Mouse (Mus musculus): ENCODE measurements around the gene Gm26992.

Gm26992 gene

DNA sequence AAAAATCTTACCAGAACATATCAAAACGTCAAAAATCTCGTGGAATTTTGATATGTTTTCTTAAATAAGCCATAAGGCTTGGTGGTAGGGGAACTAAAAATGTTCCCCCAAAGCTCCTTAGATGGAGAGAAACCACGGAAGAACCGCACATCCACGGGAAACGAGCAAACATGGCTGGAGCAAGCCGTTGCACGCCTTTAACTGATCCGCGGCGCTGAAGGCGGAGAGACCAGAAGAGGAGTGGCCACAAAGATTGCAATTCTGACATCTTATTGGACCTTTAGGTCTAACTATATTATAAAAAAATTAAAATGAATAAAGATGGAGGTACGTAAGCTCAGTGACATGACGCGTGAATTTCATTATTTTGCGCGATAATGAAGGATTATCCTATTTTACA lies 61.2 kb downstream of the Gm26992 start:
- no peak for DNase-seq (ENCODE audit: low read depth, low spot score)

DNA sequence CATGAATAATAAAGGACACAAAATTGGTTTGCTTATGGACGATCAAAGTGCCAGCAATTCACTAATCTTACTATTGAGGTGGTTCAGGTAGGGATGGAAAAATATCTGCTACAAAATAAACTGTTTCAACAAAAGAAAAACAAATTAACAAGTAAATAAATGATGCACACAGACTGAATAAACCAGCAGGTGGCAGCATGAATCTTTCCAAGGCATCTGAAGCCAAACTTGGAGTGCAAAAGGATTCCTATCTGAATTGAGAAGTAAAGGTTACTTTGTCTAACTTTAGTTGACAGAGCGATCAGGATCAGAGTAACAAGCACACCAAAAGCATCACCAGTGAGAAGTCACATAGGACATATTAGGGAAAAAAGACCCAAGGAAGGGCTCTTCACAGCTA lies 62.2 kb downstream of the Gm26992 start:
- DNase-seq (ENCODE audit: low read depth, low spot score), result no peak

DNA sequence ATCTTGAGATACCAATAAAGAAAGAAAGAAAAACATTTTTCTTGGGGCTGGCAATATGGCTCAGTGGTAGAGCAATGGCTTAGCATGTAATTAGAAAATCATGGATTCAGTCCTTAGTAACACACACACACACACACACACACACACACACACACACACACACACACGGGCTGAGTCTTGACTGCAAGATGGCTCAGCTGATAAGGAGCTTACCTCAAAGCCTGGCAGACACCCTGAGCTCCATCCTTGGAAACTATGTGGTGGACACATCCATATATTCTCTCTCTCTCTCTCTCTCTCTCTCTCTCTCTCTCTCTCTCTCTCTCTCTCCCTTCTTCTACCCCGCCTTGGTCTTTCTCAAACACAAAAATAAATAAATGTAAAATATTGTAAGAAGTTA lies 69.0 kb downstream of the Gm26992 start:
- no peak for DNase-seq (ENCODE audit: low read depth, low spot score)

DNA sequence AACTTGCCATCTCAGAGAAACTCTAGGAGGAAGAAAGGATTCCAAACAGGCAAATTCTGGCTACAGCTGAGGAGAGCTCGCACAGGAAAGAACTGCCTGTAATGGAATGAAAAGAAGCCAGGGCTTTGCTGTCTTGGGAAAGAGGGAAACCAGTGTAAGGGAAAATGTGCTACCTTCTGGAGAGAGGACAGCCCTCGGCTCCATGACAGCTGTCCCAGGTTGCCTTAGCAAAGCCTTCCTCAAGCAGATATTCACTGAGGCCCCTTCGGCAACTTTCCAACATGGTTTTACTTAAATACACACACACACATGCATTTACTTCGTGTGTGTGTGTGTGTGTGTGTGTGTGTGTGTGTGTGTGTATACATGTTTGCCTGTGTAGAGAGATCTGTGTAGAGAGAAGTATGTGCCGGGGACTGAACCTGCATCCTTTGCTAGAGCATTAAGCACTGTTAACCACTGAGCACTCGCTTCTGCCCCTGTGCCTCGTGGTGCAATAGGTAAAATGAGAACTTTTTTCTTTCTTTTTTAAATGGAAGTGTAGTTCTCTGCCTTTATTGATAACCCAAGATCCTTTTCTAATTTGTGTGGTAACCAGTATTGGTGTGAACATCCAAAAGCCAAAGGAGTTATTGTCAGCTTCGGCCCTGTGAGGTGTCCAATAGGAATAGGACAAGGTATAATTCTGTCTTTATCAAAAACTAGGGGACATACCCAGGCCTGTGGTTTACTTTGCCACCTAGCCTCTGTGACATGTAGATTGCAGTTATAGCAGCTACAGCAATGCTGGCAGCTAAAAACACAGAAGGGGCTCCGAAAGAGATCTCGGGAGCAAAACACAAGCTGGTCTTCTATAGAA lies 70.8 kb downstream of the Gm26992 start:
- no peak for DNase-seq (ENCODE audit: low read depth, low spot score)

DNA sequence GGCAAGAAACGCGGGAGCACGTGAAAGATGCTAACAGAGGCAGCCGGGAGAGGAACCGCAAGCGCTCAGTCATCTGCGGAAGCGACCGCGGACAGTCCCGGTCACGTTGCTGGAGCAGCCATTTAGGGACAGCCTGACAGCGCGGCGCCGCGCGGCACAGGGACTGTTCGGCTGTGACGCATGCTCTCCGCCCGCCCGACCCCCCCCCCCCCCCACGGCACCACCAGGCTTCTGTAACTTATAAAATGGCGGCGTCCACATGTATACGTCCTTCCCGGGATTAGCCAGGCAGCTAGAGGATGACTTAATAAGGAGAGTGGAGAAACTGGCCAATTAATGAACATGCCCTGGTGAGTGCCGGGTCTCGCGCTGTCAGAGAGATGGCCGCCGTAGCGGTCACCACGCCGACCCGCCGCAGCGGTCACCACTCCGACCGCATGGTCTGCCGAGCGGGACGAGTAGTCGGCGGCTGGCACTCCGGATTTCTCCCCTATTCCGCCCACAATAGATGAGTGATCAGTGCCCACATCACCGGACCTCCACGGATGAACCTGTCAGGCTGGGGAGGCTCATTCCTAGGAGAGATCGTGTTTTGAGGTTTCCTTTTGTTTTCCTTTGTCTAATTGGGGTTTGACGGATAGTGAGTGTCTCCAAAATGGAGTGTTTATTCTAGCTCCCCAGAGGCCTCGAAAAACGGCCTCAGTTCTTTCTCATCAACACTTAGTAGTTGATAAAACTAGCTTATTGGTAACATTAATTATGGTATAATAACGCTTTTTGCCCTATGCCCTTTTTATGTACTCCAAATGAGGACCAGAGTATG lies 71.8 kb downstream of the Gm26992 start:
- no peak for DNase-seq (ENCODE audit: low read depth, low spot score)

DNA sequence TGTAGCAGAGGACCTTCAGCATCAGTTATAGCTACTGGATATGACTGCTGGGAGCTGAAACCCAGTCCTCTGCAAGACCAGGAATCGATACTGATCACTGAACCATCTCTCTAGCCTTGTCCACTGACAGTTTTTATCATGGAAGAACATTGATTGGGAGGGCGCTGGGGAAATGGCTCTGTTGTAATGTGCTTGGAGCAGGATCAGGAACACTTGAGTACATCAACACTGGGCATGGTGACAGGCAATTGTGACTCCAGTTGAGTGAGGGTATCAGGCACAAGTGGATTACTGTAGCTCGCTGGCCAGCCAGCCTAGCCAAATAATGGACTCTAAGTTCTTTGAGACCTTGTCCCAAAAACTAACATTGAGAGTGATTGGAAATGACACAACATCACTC lies 77.6 kb downstream of the Gm26992 start:
- no peak for DNase-seq (ENCODE audit: low read depth, low spot score)

DNA sequence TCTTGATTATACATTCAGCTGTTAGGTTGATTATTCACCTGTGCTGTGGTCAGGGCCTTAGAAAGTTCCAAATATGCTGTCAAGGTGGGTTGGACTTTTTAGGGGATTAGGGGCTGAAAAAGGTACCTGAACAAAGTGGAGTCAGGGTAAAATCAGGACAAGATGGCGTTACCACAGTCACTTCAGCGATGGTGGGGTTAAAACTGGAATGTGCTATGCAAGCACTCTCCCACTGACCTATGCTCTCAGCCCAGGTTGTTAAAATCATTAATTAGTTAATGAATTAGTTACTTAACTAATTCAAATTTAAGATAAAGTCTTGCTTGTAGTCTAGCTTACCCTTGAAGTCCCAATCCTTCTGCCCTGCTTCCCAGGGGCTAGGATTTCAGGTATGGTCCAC lies 78.3 kb downstream of the Gm26992 start:
- no peak for DNase-seq (ENCODE audit: low read depth, low spot score)

DNA sequence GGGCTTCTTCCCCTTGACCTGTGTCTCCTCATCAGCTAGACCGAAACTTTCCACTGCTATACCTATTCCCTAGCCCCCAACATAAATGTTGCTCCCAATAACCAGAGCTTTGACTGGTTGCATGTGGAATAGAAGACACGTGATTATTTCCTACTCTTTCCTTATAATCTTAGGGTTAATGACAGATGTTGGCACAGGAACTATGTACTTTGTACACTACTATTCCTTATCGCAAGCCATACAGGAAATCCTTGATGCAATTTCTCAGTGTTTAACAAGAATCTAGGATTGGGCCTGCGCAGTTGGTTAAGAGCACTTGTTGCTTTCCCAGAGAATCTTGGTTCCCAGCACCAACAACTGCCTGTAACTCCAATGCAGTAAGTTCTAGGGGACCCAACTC lies 86.4 kb downstream of the Gm26992 start:
- DNase-seq (ENCODE audit: low read depth, low spot score), result no peak

DNA sequence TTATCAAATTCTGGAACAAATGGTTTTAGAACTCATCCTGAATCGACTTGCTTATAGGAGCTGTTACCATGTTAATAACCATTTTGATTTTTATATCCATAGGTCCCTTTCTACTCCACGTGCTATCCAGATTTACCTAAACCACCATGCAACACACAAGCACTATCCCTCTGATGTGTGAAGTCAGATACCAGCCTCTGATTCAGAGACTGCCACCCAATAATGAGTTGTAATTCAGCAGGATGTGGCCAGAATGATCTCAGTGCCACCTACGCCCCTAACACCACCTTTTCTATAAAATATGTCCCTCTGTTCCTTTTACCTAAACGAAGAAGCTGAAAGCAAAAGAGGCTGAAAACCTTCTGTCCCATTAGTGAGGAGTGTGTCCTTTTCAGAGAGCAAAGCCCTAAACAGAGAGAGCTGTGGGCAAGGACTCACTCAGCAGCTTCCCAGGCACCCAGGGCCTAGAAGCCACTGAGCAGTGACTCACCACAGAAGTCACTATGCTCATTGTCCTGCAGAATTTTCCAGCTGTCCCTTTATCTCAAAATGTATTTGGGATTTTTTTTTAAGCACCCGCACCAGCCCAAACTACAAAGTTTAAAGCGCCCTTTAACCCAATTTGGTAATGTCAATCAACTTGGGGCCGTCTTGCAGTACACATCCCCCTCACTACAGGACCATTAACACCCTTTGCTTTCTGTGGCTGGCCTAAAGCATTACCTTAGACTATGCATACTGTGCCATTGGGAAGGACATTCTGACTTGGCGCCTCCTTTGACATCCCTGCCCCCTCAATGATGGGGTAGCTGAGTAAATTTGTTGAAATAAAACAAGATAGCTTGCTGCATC lies 87.6 kb downstream of the Gm26992 start:
- DNase-seq (ENCODE audit: low read depth, low spot score), result no peak

DNA sequence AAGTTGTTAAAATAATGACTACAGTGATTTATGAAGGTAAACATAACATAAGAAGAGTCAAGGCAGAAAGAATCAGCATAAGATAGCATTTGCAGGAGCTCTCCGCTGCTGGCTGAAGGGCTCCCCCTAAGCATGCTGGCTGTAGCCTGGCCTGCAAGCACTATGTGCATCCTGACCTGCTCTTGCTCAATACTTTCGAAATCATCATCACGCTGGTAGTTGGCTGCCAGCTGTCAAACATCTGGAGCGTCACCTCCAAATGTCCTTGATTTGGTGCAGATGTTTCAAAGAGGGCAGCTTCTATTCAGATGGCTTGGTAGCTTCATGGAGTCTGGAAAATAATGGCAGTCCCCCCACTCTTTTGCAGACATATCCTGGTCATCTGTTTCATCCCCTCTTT lies 93.0 kb downstream of the Gm26992 start:
- DNase-seq (ENCODE audit: low read depth, low spot score), result no peak

DNA sequence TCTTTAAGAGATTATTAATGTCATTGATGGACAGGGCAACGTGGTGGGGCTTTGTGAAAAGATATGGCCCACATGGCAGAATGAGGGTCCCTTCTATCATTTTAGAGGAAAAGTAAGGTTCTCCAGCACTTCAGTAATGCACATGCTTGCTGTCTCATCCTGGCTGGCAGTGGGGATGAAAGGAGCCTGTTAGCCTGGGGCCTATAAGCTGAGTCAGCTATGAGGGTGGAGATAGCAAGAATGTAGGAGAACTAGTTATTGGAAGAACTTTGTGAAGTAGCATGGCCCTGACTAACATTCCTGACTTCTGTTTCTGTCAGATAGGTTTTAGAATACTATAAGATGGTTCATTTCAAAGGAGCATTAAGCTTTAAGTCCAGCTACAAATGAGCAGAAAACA lies 93.5 kb downstream of the Gm26992 start:
- DNase-seq (ENCODE audit: low read depth, low spot score), result no peak

DNA sequence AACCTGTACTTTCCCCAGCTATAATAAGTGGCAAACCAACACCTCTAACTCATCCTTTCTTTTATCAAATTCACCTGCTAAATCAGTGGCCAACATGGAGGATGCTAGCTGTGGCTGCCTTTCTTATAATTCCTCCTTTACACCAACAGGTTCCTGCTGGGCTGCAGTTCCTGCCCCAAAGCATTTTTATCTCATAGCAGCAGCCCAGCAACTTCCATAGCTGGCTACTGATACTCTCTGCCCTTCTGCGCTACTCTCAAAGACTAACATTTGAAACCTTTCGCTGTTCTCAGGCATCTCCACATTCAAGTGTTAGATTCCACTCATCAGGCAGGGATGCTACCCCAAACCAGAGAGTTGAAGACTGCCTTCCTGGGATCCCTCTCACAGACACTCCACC lies 97.0 kb downstream of the Gm26992 start:
- no peak for DNase-seq (ENCODE audit: low read depth, low spot score)

DNA sequence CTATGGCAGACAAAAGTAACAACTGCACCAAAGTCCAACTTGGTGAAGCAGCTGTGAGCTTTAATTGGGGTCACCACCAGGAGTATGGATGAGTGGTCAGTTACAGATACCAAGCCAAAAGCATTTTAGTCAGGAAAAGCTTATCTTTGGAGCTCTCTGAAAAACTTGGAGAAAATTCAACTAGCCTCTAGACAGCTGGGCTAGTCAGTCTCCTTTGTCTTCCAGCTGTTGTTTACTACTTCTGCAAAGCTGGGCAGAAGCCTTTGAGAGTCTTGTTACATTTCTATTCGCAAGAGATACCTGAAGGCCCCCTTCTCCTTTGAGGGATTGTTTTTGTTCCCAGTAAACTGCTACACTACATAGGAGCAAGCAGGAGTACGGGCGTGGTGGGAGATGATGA lies 97.7 kb downstream of the Gm26992 start:
- no peak for DNase-seq (ENCODE audit: low read depth, low spot score)

DNA sequence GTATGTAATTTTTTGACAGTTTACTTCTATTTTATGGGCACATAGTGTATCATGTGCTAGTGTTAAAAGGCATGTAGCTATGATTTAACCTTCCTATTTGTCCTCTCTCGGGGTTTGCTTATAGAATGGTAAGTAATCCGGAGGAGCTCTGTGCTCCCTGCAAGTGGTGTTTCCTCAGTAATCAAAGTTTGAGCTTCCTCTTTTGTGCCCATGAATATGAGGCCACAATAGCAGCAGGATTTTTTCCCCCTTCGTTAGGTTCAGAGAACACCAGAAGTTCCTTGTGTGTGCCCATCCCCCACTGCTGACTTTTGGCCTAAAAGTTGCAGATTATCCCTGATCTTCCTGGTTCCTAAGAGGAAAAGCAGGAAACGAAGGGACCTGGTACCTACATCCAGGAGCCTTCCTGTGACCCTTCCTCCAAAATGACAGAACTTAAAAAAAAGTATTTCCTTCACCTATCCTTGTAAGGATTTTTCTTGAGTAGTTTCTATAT lies 99.5 kb downstream of the Gm26992 start:
- no peak for DNase-seq (ENCODE audit: low read depth, low spot score)

DNA sequence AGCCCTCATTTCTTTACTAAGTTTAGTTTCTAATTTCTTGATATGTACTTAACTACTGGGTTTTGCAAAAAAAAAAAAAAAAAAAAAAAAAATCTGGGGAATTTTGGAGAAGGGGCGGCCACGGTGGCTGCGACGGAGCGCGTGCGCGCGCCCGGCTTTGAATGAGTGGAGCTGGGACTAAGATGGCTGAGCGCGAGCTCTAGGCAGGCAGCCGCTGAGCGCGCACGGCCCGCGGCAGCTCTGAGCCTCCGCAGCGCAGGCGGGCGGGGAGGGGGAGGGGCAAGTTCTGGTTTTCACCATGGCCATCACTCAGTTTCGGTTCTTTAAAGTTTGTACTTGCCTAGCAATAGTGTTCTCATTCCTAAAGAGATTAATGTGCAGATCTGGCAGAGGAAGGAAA lies 107.4 kb downstream of the Gm26992 start:
- DNase-seq (ENCODE audit: low read depth, low spot score), result peak; percentile 36
